Mouse (Mus musculus): ENCODE measurements at regions not wholly inside any gene's neighbourhood (a gene's known extent, or its start where the extent isn't known, plus 50 kb on each side); places are given as distances from the start of the nearest gene placed in this dataset.

DNA sequence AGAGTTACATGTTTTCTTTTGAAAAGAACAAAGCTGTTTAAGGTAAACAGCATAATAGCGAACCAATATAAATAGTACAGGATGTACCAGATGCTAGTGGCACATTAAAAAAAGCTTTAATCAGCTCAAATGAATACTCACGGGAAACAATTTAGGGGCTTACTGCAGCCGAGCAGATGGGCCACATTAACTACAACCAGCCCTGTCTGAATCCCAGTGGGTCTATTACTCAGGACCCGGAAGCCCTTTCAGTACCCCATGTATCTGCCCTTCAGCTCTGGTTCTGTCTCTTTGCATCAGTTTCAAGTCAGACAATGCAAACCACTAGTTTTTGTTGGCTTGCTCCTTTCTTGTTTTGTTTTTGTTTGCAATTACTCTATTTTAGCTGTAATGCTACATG, 210.9 kb upstream of the Crbn start:
- Histone ChIP-seq H3K4me1 (ENCODE audit: control insufficient read depth in 2 of 2, insufficient read depth in 2 of 2, low read length in 2 of 2, poor library complexity in 1 of 2) (no peaks in the 10 kb centered on the region), H3K36me3 (ENCODE audit: control insufficient read depth, insufficient read depth, low read length, poor library complexity, severe bottlenecking) (no peaks in the 10 kb centered on the region), H3K27ac (ENCODE audit: insufficient read depth, low read depth, low read length, poor library complexity, severe bottlenecking) (no peak overlapping the region), H3K4me3 (ENCODE audit: insufficient read depth in 1 of 2, low read depth in 1 of 2, low read length in 2 of 2, poor library complexity in 1 of 2, severe bottlenecking in 1 of 2) (no peak overlapping the region), H3K9me3 (ENCODE audit: control insufficient read depth, insufficient read depth, low read depth, low read length) (no peaks in the 10 kb centered on the region), H3K9ac (ENCODE audit: insufficient read depth, low read depth, low read length, poor library complexity, severe bottlenecking) (no peak overlapping the region)
- TF ChIP-seq ZNF384 (IDR thresholded peaks at IDR 0.05; ENCODE audit: low read depth, low read length) (no peak), CHD2 (IDR thresholded peaks at IDR 0.05; ENCODE audit: low read depth, low read length) (no peak), ZC3H11A (IDR thresholded peaks at IDR 0.05; ENCODE audit: borderline replicate concordance, low read depth, low read length) (no peak), HCFC1 (IDR thresholded peaks at IDR 0.05; ENCODE audit: borderline replicate concordance, insufficient read depth, low read length) (no peak), MAFK (IDR thresholded peaks at IDR 0.05; ENCODE audit: insufficient read depth, low read depth, low read length) (no peak)
- in situ Hi-C loops (cut with MboI; ENCODE audit: low sequenced_read_pairs in 2 of 2, unreplicated experiment in 2 of 2): no loop called here
- DNase-seq (ENCODE audit: low read depth, low spot score): no peak

- Histone ChIP-seq H3K4me3 (ENCODE audit: insufficient read depth in 1 of 2, low read depth in 1 of 2, low read length in 2 of 2, poor library complexity in 1 of 2, severe bottlenecking in 1 of 2) (no peak overlapping the region), H3K9ac (ENCODE audit: insufficient read depth, low read depth, low read length, poor library complexity, severe bottlenecking) (no peak overlapping the region), H3K36me3 (ENCODE audit: control insufficient read depth, insufficient read depth, low read length, poor library complexity, severe bottlenecking) (no peaks in the 10 kb centered on the region), H3K27ac (ENCODE audit: insufficient read depth, low read depth, low read length, poor library complexity, severe bottlenecking) (no peak overlapping the region), H3K4me1 (ENCODE audit: control insufficient read depth in 2 of 2, insufficient read depth in 2 of 2, low read length in 2 of 2, poor library complexity in 1 of 2) (no peaks in the 10 kb centered on the region), H3K9me3 (ENCODE audit: control insufficient read depth, insufficient read depth, low read depth, low read length) (no peaks in the 10 kb centered on the region)
- no peak for DNase-seq (ENCODE audit: low read depth, low spot score)
- in situ Hi-C loops (cut with MboI; ENCODE audit: low sequenced_read_pairs in 2 of 2, unreplicated experiment in 2 of 2): no loop called here
- TF ChIP-seq ZC3H11A (IDR thresholded peaks at IDR 0.05; ENCODE audit: borderline replicate concordance, low read depth, low read length) (no peak), HCFC1 (IDR thresholded peaks at IDR 0.05; ENCODE audit: borderline replicate concordance, insufficient read depth, low read length) (no peak), MAFK (IDR thresholded peaks at IDR 0.05; ENCODE audit: insufficient read depth, low read depth, low read length) (no peak), ZNF384 (IDR thresholded peaks at IDR 0.05; ENCODE audit: low read depth, low read length) (no peak), CHD2 (IDR thresholded peaks at IDR 0.05; ENCODE audit: low read depth, low read length) (no peak)
These were observed 213.1 kb upstream of the Crbn start for GRCm38 (mm10) chr6:107012938-107013511.

DNA sequence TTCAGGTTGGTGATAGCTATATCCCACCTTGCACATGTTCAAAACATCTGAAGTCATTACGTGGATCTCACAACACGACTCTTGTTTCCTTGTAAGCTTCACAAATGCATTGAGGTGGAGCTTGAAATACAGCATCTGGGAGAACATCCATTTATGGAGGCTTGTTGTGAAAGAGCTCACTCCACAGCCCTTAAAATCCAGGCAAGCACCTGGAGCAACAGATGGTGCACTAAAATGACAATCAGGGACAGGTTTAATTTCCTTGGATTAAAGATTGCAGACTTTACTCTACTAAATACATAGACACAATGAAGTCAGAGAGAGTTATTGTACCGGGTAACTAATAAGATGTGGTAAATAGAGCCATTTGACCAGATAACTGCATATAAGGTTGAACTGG, 219.2 kb upstream of the Crbn start:
- Histone ChIP-seq H3K4me3 (ENCODE audit: insufficient read depth in 1 of 2, low read depth in 1 of 2, low read length in 2 of 2, poor library complexity in 1 of 2, severe bottlenecking in 1 of 2) (no peak overlapping the region), H3K9ac (ENCODE audit: insufficient read depth, low read depth, low read length, poor library complexity, severe bottlenecking) (no peak overlapping the region), H3K4me1 (ENCODE audit: control insufficient read depth in 2 of 2, insufficient read depth in 2 of 2, low read length in 2 of 2, poor library complexity in 1 of 2) (no peaks in the 10 kb centered on the region), H3K36me3 (ENCODE audit: control insufficient read depth, insufficient read depth, low read length, poor library complexity, severe bottlenecking) (no peaks in the 10 kb centered on the region), H3K27ac (ENCODE audit: insufficient read depth, low read depth, low read length, poor library complexity, severe bottlenecking) (no peak overlapping the region), H3K9me3 (ENCODE audit: control insufficient read depth, insufficient read depth, low read depth, low read length) (no peaks in the 10 kb centered on the region)
- no peak for DNase-seq (ENCODE audit: low read depth, low spot score)
- TF ChIP-seq MAFK (IDR thresholded peaks at IDR 0.05; ENCODE audit: insufficient read depth, low read depth, low read length) (no peak), CHD2 (IDR thresholded peaks at IDR 0.05; ENCODE audit: low read depth, low read length) (no peak), ZC3H11A (IDR thresholded peaks at IDR 0.05; ENCODE audit: borderline replicate concordance, low read depth, low read length) (no peak), HCFC1 (IDR thresholded peaks at IDR 0.05; ENCODE audit: borderline replicate concordance, insufficient read depth, low read length) (no peak), ZNF384 (IDR thresholded peaks at IDR 0.05; ENCODE audit: low read depth, low read length) (no peak)
- in situ Hi-C loops (cut with MboI; ENCODE audit: low sequenced_read_pairs in 2 of 2, unreplicated experiment in 2 of 2): no loop called here

DNA sequence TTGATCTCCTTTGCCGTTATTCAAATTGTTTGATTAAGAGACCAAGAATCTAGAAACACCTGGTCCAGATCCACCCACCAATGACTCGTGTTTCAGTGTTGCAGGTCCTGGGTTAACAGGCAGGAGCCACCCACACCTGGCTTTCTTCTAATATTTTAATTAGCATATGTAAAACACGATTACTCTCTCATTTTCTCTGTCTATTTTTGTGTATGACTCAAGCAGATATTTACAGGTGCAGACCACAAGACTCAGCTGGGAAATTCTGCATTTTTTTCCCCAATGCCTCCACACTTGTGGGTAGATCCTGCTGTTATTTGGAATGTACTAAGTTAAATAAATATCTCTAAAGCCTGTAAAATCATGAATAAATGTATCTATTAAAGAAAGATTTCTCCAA, 245.3 kb upstream of the Crbn start:
- Histone ChIP-seq H3K4me3 (ENCODE audit: insufficient read depth in 1 of 2, low read depth in 1 of 2, low read length in 2 of 2, poor library complexity in 1 of 2, severe bottlenecking in 1 of 2) (no peak overlapping the region), H3K9me3 (ENCODE audit: control insufficient read depth, insufficient read depth, low read depth, low read length) (no peaks in the 10 kb centered on the region), H3K9ac (ENCODE audit: insufficient read depth, low read depth, low read length, poor library complexity, severe bottlenecking) (no peak overlapping the region), H3K36me3 (ENCODE audit: control insufficient read depth, insufficient read depth, low read length, poor library complexity, severe bottlenecking) (no peaks in the 10 kb centered on the region), H3K4me1 (ENCODE audit: control insufficient read depth in 2 of 2, insufficient read depth in 2 of 2, low read length in 2 of 2, poor library complexity in 1 of 2) (no peaks in the 10 kb centered on the region), H3K27ac (ENCODE audit: insufficient read depth, low read depth, low read length, poor library complexity, severe bottlenecking) (no peak overlapping the region)
- no peak for TF ChIP-seq ZNF384 (IDR thresholded peaks at IDR 0.05; ENCODE audit: low read depth, low read length)
- no peak for TF ChIP-seq HCFC1 (IDR thresholded peaks at IDR 0.05; ENCODE audit: borderline replicate concordance, insufficient read depth, low read length)
- no peak for TF ChIP-seq CHD2 (IDR thresholded peaks at IDR 0.05; ENCODE audit: low read depth, low read length)
- TF ChIP-seq MAFK (IDR thresholded peaks at IDR 0.05; ENCODE audit: insufficient read depth, low read depth, low read length): no peak
- TF ChIP-seq ZC3H11A (IDR thresholded peaks at IDR 0.05; ENCODE audit: borderline replicate concordance, low read depth, low read length): no peak
- in situ Hi-C loops (cut with MboI; ENCODE audit: low sequenced_read_pairs in 2 of 2, unreplicated experiment in 2 of 2): no loop called here
- DNase-seq (ENCODE audit: low read depth, low spot score): no peak
